Mouse (Mus musculus): ENCODE measurements around the gene Med25.

DNA sequence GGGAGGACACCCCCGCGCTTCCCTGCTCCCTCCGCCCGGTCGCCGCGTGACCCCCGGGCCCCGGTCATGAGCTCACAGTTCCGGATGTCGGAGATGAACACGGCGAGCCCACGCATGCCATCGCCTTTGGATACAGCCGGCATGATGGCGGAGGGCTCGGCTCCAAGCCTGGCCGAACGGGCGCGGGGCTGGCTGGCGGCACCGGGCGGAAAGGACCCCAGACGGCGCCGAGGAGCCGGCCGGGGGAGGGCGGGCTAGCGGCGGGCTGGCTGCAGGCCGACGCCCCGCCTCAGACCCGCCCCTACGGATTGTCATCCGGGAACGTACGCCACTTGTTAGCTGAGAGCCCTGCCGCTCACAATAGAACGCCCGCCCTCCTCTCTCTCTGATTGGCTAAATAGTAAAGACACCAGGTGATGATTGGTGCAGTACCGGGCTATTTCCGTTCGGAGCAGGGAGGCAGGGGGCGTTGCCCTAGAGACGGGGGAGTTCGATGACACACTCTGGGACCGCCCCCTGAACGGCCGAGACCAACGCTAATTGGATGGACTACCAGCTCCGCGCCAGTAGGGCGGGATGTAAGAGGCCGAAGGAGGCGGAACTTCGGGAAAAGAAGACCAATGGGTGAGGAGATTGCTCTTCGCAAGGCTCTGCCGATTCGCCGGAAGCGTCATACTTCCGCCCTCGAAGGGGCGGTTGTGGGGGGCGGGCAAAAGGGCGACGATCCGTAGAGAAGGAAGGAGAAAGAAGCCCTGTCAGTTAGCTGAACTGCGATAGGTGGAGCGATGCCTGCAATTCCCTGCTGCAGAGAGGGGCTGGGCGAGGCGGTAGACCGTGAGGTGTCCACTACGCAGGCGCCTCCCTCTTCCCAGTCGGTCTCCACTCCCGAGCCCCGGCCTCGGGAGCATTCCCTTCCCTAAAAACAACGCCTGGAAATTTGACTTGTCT is 37.0 kb upstream of the Med25 start, which contains the start of gene Ap2a1:
- TF ChIP-seq POLR2A (IDR thresholded peaks at IDR 0.05; ENCODE audit: insufficient read depth, low read depth, low read length) = peak; percentile 93
- peak; percentile 24 for TF ChIP-seq CTCF (IDR thresholded peaks at IDR 0.05)

All from heart, adult 2 months (tissue).